Mouse (Mus musculus) embryonic facial prominence, embryonic 13.5 days (tissue): Measurements from ENCODE around the gene Myoz1. TPM values are rescaled to one million over a fixed set of nuclear protein-coding genes. Genes with fewer than 3 reads are reported as not detected.
A peak's percentile ranks its signal among the peaks of the same experiment; 100 is the strongest.
"Not testable (repeated sequence)": the region's sequence is repeated elsewhere in the genome, so short reads cannot be mapped to it uniquely, and the experiment has no call there.

Experiments used
- ATAC-seq: fragments of 200-750 bp; cut with Nextera tagmentation; 2 replicates; pipeline ENCODE4 v1.8.0; 2017; ENCODE audit warnings: low read depth; ENCODE audit not compliant: insufficient number of reproducible peaks, insufficient read depth, low FRiP score, low TSS enrichment
- H3K27ac ChIP-seq: fragments of 300-500 bp; sonication (generic); 2 replicates; pipeline ENCODE4 v1.5.1; 2015; ENCODE audit warnings: moderate library complexity, mild to moderate bottlenecking, inconsistent platforms
- H3K27me3 ChIP-seq: fragments of 300-500 bp; sonication (generic); 2 replicates; pipeline ENCODE4 v1.6.1; 2015; ENCODE audit warnings: mild to moderate bottlenecking, inconsistent platforms
- H3K36me3 ChIP-seq: fragments of 300-500 bp; sonication (generic); 2 replicates; pipeline ENCODE4 v1.6.1; 2015; ENCODE audit warnings: mild to moderate bottlenecking, inconsistent platforms
- H3K4me1 ChIP-seq: fragments of 300-500 bp; sonication (generic); 2 replicates; pipeline ENCODE4 v1.6.1; 2015; ENCODE audit warnings: inconsistent platforms
- H3K4me2 ChIP-seq: fragments of 300-500 bp; sonication (generic); 2 replicates; pipeline ENCODE4 v1.6.1; 2015; ENCODE audit warnings: moderate library complexity, mild to moderate bottlenecking, inconsistent platforms
- H3K4me3 ChIP-seq: fragments of 300-500 bp; sonication (generic); 2 replicates; pipeline ENCODE4 v1.5.1; 2015; ENCODE audit warnings: mild to moderate bottlenecking, inconsistent platforms
- H3K9ac ChIP-seq: fragments of 300-500 bp; sonication (generic); 2 replicates; pipeline ENCODE4 v1.6.1; 2015; ENCODE audit warnings: mild to moderate bottlenecking, inconsistent platforms
- H3K9me3 ChIP-seq: fragments of 300-500 bp; sonication (generic); 2 replicates; pipeline ENCODE4 v1.6.1; 2016; ENCODE audit warnings: inconsistent platforms
- WGBS: fragments of 180-500 bp; shearing (Covaris S2); methylation state at CpG from one replicate; pipeline ENCODE4 v1.1.7; 2015; ENCODE audit warnings: mixed read lengths; 5-methylcytosine and 5-hydroxymethylcytosine counted together
- polyA plus RNA-seq: library from polyadenylated mRNA; unstranded; fragments of >200 nt; fragmentation: Nextera tagmentation; extraction: Ambion mirVana; gene quantifications from 2 replicates; pipeline ENCODE4 v1.2.1, GENCODE M21; 2015

The Myoz1 gene
- polyA plus RNA-seq, 1 experiment from 2014 or later, result 0.62 TPM

GRCm38 (mm10) chr14:20654690-20655421 lies 1.5 kb downstream of the Myoz1 start:
- Histone ChIP-seq H3K9me3 (no peaks in the 10 kb centered on the region), H3K4me2 (no peak overlapping the region), H3K27me3 (no peaks in the 10 kb centered on the region), H3K9ac (no peak overlapping the region), H3K27ac (no peak overlapping the region), H3K4me3 (no peak overlapping the region), H3K4me1 (no peaks in the 10 kb centered on the region), H3K36me3 (no peaks in the 10 kb centered on the region)
- no peak for ATAC-seq
- WGBS, result 77% methylated on average over 9 of the region's 9 CpGs

- no peak overlapping the region for H3K4me2 ChIP-seq
- H3K36me3 ChIP-seq, result no peaks in the 10 kb centered on the region
- H3K27me3 ChIP-seq, result no peaks in the 10 kb centered on the region
- no peak for ATAC-seq
- 59% methylated on average over 4 of the region's 4 CpGs for WGBS
- H3K27ac ChIP-seq, result no peak overlapping the region
- H3K4me1 ChIP-seq, result no peaks in the 10 kb centered on the region
- H3K4me3 ChIP-seq, result no peak overlapping the region
- no peak overlapping the region for H3K9ac ChIP-seq
- H3K9me3 ChIP-seq, result no peaks in the 10 kb centered on the region
These were observed 4.6 kb downstream of the Myoz1 start for GRCm38 (mm10) chr14:20651722-20652256.

- no peaks in the 10 kb centered on the region for H3K9me3 ChIP-seq
- no peak overlapping the region for H3K4me2 ChIP-seq
- H3K4me3 ChIP-seq, result no peak overlapping the region
- 0 out of 2 replicates have a peak overlapping the region, but pooled peaks have one; percentile 16 for H3K9ac ChIP-seq
- H3K36me3 ChIP-seq, result no peaks in the 10 kb centered on the region
- no peaks in the 10 kb centered on the region for H3K4me1 ChIP-seq
- H3K27ac ChIP-seq, result no peak overlapping the region
- H3K27me3 ChIP-seq, result no peaks in the 10 kb centered on the region
- 80% methylated on average over 2 of the region's 2 CpGs for WGBS
- no peak for ATAC-seq
These were observed 5.3 kb downstream of the Myoz1 start for GRCm38 (mm10) chr14:20651000-20651399.

- ATAC-seq, result no peak
- H3K27ac ChIP-seq, result no peak overlapping the region
- no peaks in the 10 kb centered on the region for H3K27me3 ChIP-seq
- no peak overlapping the region for H3K4me3 ChIP-seq
- no peak overlapping the region for H3K4me2 ChIP-seq
- no peak overlapping the region for H3K9ac ChIP-seq
- H3K4me1 ChIP-seq, result peaks cover 3% of the 10 kb centered on the region
- no peaks in the 10 kb centered on the region for H3K36me3 ChIP-seq
- H3K9me3 ChIP-seq, result no peaks in the 10 kb centered on the region
These were observed 10.0 kb downstream of the Myoz1 start for GRCm38 (mm10) chr14:20646381-20646780.

GRCm38 (mm10) chr14:20645547-20645946 lies 10.8 kb downstream of the Myoz1 start:
- H3K36me3 ChIP-seq, result no peaks in the 10 kb centered on the region
- H3K4me3 ChIP-seq, result no peak overlapping the region
- no peak overlapping the region for H3K4me2 ChIP-seq
- H3K27ac ChIP-seq, result no peak overlapping the region
- no peak for ATAC-seq
- no peaks in the 10 kb centered on the region for H3K9me3 ChIP-seq
- H3K27me3 ChIP-seq, result no peaks in the 10 kb centered on the region
- WGBS, result 35% methylated on average over 3 of the region's 3 CpGs
- peaks cover 3% of the 10 kb centered on the region for H3K4me1 ChIP-seq
- no peak overlapping the region for H3K9ac ChIP-seq

GRCm38 (mm10) chr14:20641438-20641875 lies 14.9 kb downstream of the Myoz1 start:
- H3K36me3 ChIP-seq, result no peaks in the 10 kb centered on the region
- H3K27ac ChIP-seq, result peak overlapping the region; percentile 96
- no peaks in the 10 kb centered on the region for H3K9me3 ChIP-seq
- peak overlapping the region; percentile 93 for H3K9ac ChIP-seq
- H3K4me1 ChIP-seq, result peaks cover 7% of the 10 kb centered on the region
- WGBS, result 14% methylated on average over 10 of the region's 10 CpGs
- peak overlapping the region; percentile 80 for H3K4me3 ChIP-seq
- H3K4me2 ChIP-seq, result peak overlapping the region; percentile 88
- no peaks in the 10 kb centered on the region for H3K27me3 ChIP-seq
- no peak for ATAC-seq

- Histone ChIP-seq H3K9ac (peak within 1 kb of the TSS; percentile 93), H3K4me3 (peak within 1 kb of the TSS; percentile 80), H3K36me3 (no peaks in the 10 kb centered on the region), H3K4me2 (peak within 1 kb of the TSS; percentile 88), H3K9me3 (no peaks in the 10 kb centered on the region), H3K27me3 (no peaks in the 10 kb centered on the region), H3K4me1 (peaks cover 7% of the 10 kb centered on the region), H3K27ac (peak within 1 kb of the TSS; percentile 96)
- ATAC-seq, result peak; percentile 91
- WGBS, result under 1% methylated on average over 73 of the region's 73 CpGs
These were observed 15.5 kb downstream of the Myoz1 start, which contains the start of gene Usp54 for GRCm38 (mm10) chr14:20640644-20641437. TSS of gene Usp54 (minus strand) at chr14:20641063.

- Histone ChIP-seq H3K9ac (peak overlapping the region; percentile 93), H3K36me3 (no peaks in the 10 kb centered on the region), H3K27me3 (no peaks in the 10 kb centered on the region), H3K4me1 (peaks cover 7% of the 10 kb centered on the region), H3K4me2 (peak overlapping the region; percentile 88), H3K4me3 (peak overlapping the region; percentile 80), H3K9me3 (no peaks in the 10 kb centered on the region), H3K27ac (peak overlapping the region; percentile 96)
- 1% methylated on average over 16 of the region's 16 CpGs for WGBS
- ATAC-seq, result 0 out of 2 replicates have a peak, but pooled peaks have one; percentile 43
These were observed 16.3 kb downstream of the Myoz1 start for GRCm38 (mm10) chr14:20639918-20640619.

- Histone ChIP-seq H3K4me3 (no peak overlapping the region), H3K4me1 (peaks cover 7% of the 10 kb centered on the region), H3K27ac (no peak overlapping the region), H3K9ac (no peak overlapping the region), H3K36me3 (no peaks in the 10 kb centered on the region), H3K4me2 (no peak overlapping the region), H3K9me3 (no peaks in the 10 kb centered on the region), H3K27me3 (no peaks in the 10 kb centered on the region)
- 91% methylated on average over 6 of the region's 6 CpGs for WGBS
- no peak for ATAC-seq
These were observed 17.6 kb downstream of the Myoz1 start for GRCm38 (mm10) chr14:20638702-20639101.

GRCm38 (mm10) chr14:20637818-20638574 lies 18.3 kb downstream of the Myoz1 start:
- Histone ChIP-seq H3K9me3 (no peaks in the 10 kb centered on the region), H3K4me2 (no peak overlapping the region), H3K4me1 (peaks cover 7% of the 10 kb centered on the region), H3K9ac (no peak overlapping the region), H3K27me3 (no peaks in the 10 kb centered on the region), H3K27ac (no peak overlapping the region), H3K36me3 (no peaks in the 10 kb centered on the region), H3K4me3 (no peak overlapping the region)
- no peak for ATAC-seq
- 80% methylated on average over 2 of the region's 2 CpGs for WGBS

GRCm38 (mm10) chr14:20636968-20637367 lies 19.4 kb downstream of the Myoz1 start:
- not testable (repeated sequence) for H3K9ac ChIP-seq, H3K4me3 ChIP-seq, H3K4me2 ChIP-seq, H3K9me3 ChIP-seq, H3K27me3 ChIP-seq, H3K4me1 ChIP-seq, H3K36me3 ChIP-seq, H3K27ac ChIP-seq, ATAC-seq
- WGBS, result 96% methylated on average over 3 of the region's 3 CpGs
